Comparison of ENCODE assay signal across 9 mouse cellular contexts in the genomic region with DNA sequence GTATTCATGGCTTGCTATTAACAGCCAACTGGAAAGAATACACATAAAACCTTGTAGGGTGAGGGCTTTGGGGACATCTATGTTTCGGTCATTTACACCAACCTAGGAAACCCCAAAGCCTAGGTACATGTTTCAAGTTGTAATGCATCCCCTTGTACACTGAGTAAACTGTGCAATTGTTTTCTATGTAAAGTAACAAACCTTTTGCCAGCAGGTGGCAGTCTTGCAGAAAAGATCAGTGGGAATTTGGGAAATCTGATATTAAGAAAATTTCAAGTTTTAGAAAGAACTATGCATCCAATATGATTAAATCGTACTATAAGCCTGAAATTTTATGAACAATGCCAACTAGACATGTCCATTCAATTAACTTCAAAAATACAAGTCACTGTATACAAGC. TPM values are rescaled to one million over a fixed set of nuclear protein-coding genes. Genes with fewer than 3 reads are reported as not detected.
DNase-seq lines count a peak whose midpoint lies in the region; ATAC-seq and TF ChIP-seq lines count a peak whose summit lies in the region.
"Had no signal": no experiment of that assay in that cellular context is flagged by ENCODE, and none has a peak within 500 bp of the region (broad histone marks: within the 10 kb centered on the region; RNA-seq: fewer than 3 reads in every experiment).

No protein-coding gene starts in this region.

- no peak overlapping the region for H3K27ac ChIP-seq in kidney, embryonic 14.5 days (ENCODE audit: low read depth, low read length)
- no peak overlapping the region for H3K27ac ChIP-seq in forebrain, embryonic 13.5 days
- H3K27ac ChIP-seq: embryonic facial prominence, embryonic 15.5 days; limb, embryonic 13.5 days had no signal

- no peaks in the 10 kb centered on the region for H3K27me3 ChIP-seq in kidney, embryonic 14.5 days (ENCODE audit: control insufficient read depth, insufficient read depth, low read length)
- no peaks in the 10 kb centered on the region for H3K27me3 ChIP-seq in Patski
- H3K27me3 ChIP-seq in forebrain, embryonic 13.5 days, result no peaks in the 10 kb centered on the region
- H3K27me3 ChIP-seq: embryonic facial prominence, embryonic 15.5 days; limb, embryonic 13.5 days had no signal

- in situ Hi-C loops in Patski (cut with MboI; ENCODE audit: low pct_unique_long_range_greater_than_20kb), result loop anchor here (10.0 kb wide), 1 partner anchor 248 kb away; no protein-coding TSS in a partner anchor

- no peaks in the 10 kb centered on the region for H3K9me3 ChIP-seq in kidney, embryonic 14.5 days (ENCODE audit: control insufficient read depth, low read length)
- no peaks in the 10 kb centered on the region for H3K9me3 ChIP-seq in forebrain, embryonic 13.5 days (replicated peaks)
- H3K9me3 ChIP-seq: embryonic facial prominence, embryonic 15.5 days; limb, embryonic 13.5 days had no signal

- H3K4me3 ChIP-seq in kidney, embryonic 14.5 days (ENCODE audit: low read length), result no peak overlapping the region
- no peak overlapping the region for H3K4me3 ChIP-seq in forebrain, embryonic 13.5 days
- H3K4me3 ChIP-seq: embryonic facial prominence, embryonic 15.5 days; limb, embryonic 13.5 days had no signal

- WGBS in kidney, embryonic 14.5 days, result 35% methylated on average over 2 of the region's 2 CpGs
- WGBS in forebrain, embryonic 13.5 days, result 42% methylated on average over 2 of the region's 2 CpGs

- POLR2A ChIA-PET in Patski (lab: Charles Lee), result no interaction called here

- H3K4me1 ChIP-seq in kidney, embryonic 14.5 days (ENCODE audit: control insufficient read depth, insufficient read depth, low read length), result no peaks in the 10 kb centered on the region
- no peaks in the 10 kb centered on the region for H3K4me1 ChIP-seq in forebrain, embryonic 13.5 days
- H3K4me1 ChIP-seq: embryonic facial prominence, embryonic 15.5 days; limb, embryonic 13.5 days had no signal

- DNase-seq in kidney, adult 9 months, result peak; percentile 53
- peak; percentile 34 for DNase-seq in ES-CJ7 (ENCODE audit: low read depth, low spot score)
- DNase-seq in Patski (ENCODE audit: low read depth, low spot score), result no peak
- DNase-seq in lung, postnatal 10 days, result peak; percentile 53
- no peak for DNase-seq in urinary bladder, adult 18-20 months (ENCODE audit: low spot score in 2 of 2)

- no peaks in the 10 kb centered on the region for H3K36me3 ChIP-seq in kidney, embryonic 14.5 days (ENCODE audit: control insufficient read depth, insufficient read depth, low read length)
- no peaks in the 10 kb centered on the region for H3K36me3 ChIP-seq in forebrain, embryonic 13.5 days (ENCODE audit: poor library complexity, severe bottlenecking)
- H3K36me3 ChIP-seq: embryonic facial prominence, embryonic 15.5 days; limb, embryonic 13.5 days had no signal

- no peak overlapping the region for H3K4me2 ChIP-seq in kidney, embryonic 14.5 days (replicated peaks; ENCODE audit: low read depth, low read length)
- no peak overlapping the region for H3K4me2 ChIP-seq in forebrain, embryonic 13.5 days
- H3K4me2 ChIP-seq: embryonic facial prominence, embryonic 15.5 days; limb, embryonic 13.5 days had no signal

- peak; percentile 64 for TF ChIP-seq CTCF in Patski (IDR thresholded peaks at IDR 0.05)

- no peak overlapping the region for H3K9ac ChIP-seq in kidney, embryonic 14.5 days (ENCODE audit: low read depth, low read length)
- no peak overlapping the region for H3K9ac ChIP-seq in forebrain, embryonic 13.5 days
- H3K9ac ChIP-seq: embryonic facial prominence, embryonic 15.5 days; limb, embryonic 13.5 days had no signal

- CTCF ChIA-PET in Patski (lab: Charles Lee), result interaction anchor here (1.2 kb wide), 1 partner anchor 255 kb away, joined by 4 read pairs; no protein-coding TSS in a partner anchor

- ATAC-seq in kidney, embryonic 14.5 days (ENCODE audit: low FRiP score, low TSS enrichment), result no peak
- ATAC-seq in Patski, result no peak
- peak; percentile 65; the same call in 1 of the 2 replicates for ATAC-seq in forebrain, embryonic 13.5 days

RNA-seq across cellular contexts. Expression of gene Mfap3l, which starts 15.7 kb away (rescaled TPM):
- 3.0 and 5.4 TPM in 2 replicates for polyA plus RNA-seq in kidney, embryonic 14.5 days (2014; fragmentation: Nextera tagmentation; extraction: Ambion mirVana)
- polyA plus RNA-seq in Patski (2021), result 34.6 TPM
- 0.67 and 0.98 TPM in 2 replicates for polyA plus RNA-seq in forebrain, embryonic 13.5 days (2015; fragmentation: Nextera tagmentation; extraction: Ambion mirVana)

Comparison
In these comparisons a context has a peak if more than half of its experiments do, and no peak if none do; other contexts are left out.
1. DNase-seq: peak in kidney, adult 9 months (single experiment), ES-CJ7 (single experiment) and lung, postnatal 10 days (single experiment); none in Patski (single experiment) and urinary bladder, adult 18-20 months (0 of 2).